Mouse (Mus musculus) adrenal gland, adult (tissue): ENCODE results near the gene Slx1b.
A peak's percentile ranks its signal among the peaks of the same experiment; 100 is the strongest.
"Not testable (repeated sequence)": the region's sequence is repeated elsewhere in the genome, so short reads cannot be mapped to it uniquely, and the experiment has no call there.

ENCODE experiments used
- DNase-seq, 2 experiments: peaks; one replicate each; pipeline ENCODE4 v3.0.0; 2022 to 2023; ENCODE audit warnings: low spot score in 1 of 2; ENCODE audit not compliant: inconsistent age in 2 of 2

The Slx1b gene

GRCm38 (mm10) chr7:126695631-126696207 is at the start of gene Slx1b:
TSS of gene Slx1b (minus strand) at chr7:126695784.
- DNase-seq: peak; percentile 97 to 98

DNA sequence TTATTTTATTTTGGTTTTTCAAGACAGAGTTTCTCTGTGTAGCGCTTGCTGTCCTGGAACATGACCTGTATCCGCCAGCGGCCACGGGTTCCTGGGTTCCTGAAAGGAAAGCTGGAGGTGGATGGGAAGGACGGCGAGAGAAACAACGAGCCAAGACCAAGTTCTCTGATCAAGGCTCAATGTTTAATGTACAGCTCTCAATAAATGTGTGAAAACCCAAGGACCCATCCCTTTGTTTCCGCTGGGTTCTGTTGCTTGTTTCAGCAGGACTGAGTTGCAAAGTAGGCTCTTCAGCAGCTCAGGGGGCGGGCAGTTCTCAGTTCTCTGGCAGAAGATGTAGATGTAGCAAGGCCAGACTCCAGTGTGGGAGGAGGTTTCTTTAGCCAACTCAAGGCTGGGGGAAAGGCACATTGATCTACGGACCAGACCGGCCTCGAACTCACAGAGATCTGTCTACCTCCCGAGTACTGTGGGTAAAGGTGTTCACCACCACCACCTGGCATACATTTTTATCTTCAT is 46.4 kb upstream of the Slx1b start:
- no peak for DNase-seq

GRCm38 (mm10) chr7:126741452-126741851 is 45.9 kb upstream of the Slx1b start:
- no peak for DNase-seq

- DNase-seq: no peak
These were observed 45.4 kb upstream of the Slx1b start for GRCm38 (mm10) chr7:126740977-126741376.

- DNase-seq: no peak
These were observed 44.6 kb upstream of the Slx1b start for GRCm38 (mm10) chr7:126740132-126740735.

- no peak for DNase-seq
These were observed 44.0 kb upstream of the Slx1b start for GRCm38 (mm10) chr7:126739551-126739950.

DNA sequence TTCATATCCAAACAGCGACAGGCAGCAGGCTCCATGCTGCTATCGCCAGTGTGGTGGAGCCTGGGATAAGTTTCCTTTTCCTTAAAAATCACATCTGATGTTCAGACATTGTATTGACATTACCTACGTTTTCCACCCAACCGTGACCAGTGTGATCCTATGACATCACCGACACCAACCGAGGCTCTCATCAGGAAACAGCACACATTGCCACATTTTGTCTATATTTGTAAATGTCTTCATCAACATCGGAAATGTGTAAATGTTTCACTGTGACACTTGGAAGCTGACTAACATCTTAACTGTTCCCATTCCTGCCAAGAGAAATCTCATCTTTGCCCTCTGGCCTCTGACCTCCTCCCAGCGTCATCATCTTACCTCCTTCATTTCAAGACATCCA is 40.5 kb upstream of the Slx1b start:
- no peak for DNase-seq

- DNase-seq: not testable (repeated sequence)
These were observed 34.7 kb upstream of the Slx1b start for GRCm38 (mm10) chr7:126730256-126730789.

- DNase-seq: no peak
These were observed 30.1 kb upstream of the Slx1b start for GRCm38 (mm10) chr7:126725667-126726066.

GRCm38 (mm10) chr7:126725077-126725476 is 29.5 kb upstream of the Slx1b start:
- no peak for DNase-seq

DNA sequence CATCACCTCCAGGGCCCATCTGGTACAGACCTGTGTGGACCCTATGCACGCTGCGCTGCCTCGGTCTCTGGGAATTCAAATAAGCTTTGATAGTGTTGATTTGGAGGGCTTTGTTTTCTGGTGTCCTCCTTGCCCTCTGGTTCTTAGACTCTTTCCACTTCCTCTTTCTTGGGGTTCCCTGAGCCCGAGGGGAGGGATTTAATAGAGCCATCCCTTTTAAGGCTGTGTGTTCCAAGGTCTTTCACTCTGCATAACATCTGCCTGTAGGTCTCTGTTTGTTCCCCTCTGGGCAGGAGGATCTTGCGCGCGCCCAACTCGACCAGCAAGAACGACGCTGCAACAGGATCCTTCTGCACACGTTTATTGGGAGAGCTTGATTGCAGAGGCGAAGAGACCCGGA is 26.1 kb upstream of the Slx1b start:
- no peak for DNase-seq

GRCm38 (mm10) chr7:126718787-126719337 is 23.3 kb upstream of the Slx1b start:
- DNase-seq: peak; percentile 33 to 69

DNA sequence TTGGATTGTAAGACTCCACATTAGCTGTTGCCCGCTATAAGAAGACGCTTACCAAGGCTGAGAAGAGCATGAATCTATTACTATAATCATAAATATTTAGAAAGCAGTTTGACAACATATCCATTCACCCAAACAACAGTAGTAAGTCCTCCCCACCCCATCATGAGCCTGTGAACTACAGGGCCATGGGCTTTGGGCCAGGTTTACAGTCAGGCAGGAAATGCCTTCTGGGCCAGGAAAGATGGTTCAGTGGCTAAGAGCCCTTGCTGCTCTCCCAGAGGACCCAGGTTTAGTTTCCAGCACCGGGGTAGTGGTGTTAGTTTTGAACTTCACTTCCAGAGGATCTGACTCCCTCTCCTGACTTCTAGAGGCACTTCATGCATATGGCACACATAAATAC is 22.0 kb upstream of the Slx1b start:
- no peak for DNase-seq

DNA sequence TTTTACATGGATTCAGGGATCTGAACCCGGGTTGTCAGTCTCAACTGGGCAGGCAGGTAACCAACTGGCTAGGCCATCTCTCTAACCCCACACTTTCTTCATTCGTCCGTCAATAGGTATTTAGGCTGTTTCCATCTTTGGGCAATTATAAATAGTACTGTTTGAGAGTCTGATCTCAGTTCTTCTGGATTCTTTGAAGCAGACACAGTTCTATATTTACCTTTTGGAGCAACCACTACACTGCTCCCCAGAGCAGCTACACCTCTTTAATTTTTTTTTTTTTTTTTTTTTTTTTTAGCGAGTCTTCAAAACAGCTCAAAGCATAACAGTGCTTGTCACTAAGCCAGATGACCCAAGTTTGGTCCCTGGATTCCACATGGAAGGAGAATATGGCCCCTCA is 20.1 kb upstream of the Slx1b start:
- DNase-seq: no peak

DNA sequence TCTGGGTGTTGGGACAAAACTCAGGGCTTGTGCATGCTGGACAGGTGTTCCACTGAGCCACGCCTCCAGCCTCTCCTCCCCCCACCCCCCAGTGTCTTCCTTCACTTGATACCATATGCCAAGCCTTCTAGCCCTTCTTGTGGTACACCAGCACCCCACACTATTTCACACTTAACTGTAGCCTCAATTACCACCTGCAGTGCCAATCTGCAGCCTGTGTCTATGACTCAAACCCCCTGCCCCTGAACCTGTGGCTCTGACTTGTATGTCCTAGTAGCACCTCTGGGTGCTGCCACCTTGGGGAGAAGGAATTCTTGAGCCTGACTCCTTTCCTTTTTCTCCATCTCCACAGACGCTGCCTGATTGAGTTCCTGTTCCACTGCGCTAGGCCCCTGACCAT is 16.3 kb upstream of the Slx1b start:
- no peak for DNase-seq

DNA sequence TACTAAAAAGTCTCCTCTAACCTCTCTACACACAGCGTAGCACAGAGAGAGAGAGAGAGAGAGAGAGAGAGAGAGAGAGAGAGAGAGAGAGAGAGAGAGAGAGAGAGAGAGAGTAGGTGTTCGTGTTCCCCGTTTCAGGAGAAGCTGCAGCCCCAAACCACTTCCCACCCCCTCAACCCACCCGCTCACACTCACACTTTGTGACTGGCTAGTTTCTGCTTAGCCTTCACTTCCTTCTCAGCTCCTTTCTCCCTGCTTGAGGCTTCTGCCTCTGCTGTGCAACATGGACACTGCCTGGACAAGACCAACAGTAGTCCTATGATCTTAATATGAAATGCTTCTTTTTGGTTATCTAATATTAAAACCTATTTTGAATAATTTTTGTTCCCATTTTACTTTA is 14.7 kb upstream of the Slx1b start:
- DNase-seq: no peak

- DNase-seq: no peak
These were observed 12.8 kb upstream of the Slx1b start for GRCm38 (mm10) chr7:126708175-126708952.

DNA sequence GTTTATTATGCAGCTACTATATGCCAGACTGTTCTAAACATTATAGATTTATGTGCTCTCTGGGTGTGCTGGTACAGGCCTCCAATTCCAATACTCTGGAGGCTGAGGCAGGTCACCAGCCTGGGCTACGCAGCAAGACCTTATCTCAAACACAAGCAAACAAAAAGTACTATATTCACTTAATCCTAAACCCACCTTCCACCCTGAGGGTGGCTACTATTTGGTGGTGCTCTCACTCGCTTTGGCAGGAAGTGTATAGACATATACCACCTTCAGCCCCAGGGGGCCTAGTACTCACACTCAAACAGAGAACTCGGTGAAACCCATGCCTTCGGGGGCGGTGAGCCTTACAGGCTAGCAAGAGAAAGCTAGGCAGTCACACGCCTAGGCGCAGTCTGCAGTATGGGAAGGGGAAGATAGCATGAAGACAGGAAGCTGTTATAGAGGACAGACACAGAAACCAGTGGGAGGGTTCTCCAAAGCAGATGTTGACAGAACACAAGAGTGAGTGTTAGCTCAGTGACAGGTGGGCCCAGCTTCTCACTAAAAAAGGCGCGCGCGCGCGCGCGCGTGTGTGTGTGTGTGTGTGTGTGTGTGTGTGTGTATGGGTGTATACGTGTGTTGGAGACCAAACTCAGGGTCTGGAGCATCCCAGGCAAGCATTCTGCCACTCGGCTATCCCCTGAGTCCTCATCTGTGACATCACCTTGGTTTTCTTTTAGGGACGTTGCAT is 12.0 kb upstream of the Slx1b start, which contains the start of gene Coro1a:
Coro1a (minus strand) TSS at position 346 of the 733 bp plus-strand sequence.
- DNase-seq: no peak

DNA sequence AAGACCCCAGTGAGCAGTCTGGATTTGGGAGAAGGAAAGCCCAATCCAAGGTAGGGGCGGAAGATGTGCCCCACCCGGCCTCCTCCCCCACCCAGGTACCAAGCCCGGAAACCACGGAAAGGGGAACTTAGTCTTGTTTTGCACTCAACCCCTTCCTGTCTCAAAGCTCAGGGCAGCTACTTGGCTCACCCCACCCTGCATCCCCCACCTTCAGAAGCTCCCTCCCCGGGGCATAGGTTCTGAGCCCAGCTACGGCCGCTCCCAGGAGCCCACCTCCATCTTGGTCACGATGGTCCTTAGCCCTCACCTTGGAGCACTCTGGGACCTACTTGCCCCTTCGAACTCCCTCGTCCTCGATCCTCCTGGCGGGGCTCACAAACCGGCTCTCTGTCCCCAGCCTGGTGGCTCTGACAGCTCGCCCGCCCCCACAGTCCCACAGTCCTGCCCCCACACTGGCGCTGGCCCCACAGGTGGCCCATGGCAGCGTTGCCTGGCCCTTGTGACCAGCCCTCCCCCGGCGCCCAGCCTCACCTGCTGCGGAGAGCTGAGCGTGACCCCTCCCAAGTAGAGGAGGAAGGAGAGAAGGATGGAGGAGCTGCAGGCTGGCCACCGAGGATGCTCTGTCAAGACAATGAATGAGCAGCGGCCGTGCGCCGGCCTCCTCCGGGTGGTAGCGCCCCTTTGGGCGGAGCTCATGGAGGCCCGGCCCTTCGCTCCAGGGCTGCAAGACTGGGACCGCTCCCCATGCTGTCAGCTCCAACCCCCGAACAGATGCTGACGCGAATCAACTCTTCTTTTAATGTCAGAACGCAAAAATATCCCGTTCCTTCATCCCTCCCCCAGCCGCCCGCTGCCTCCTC is 8.8 kb upstream of the Slx1b start:
- peak; percentile 70 to 85 for DNase-seq

GRCm38 (mm10) chr7:126703757-126704077 is 8.1 kb upstream of the Slx1b start:
- DNase-seq: no peak
